Mouse (Mus musculus) liver, embryonic 13.5 days (tissue): ENCODE measurements around the gene Gnb1. TPM values are rescaled to one million over a fixed set of nuclear protein-coding genes. Genes with fewer than 3 reads are reported as not detected.
A peak's percentile ranks its signal among the peaks of the same experiment; 100 is the strongest.

Experiments
- ATAC-seq: fragments of 200-750 bp; cut with Nextera tagmentation; 2 replicates; pipeline ENCODE4 v1.8.0; 2017; ENCODE audit warnings: low read depth, mild to moderate bottlenecking, moderate number of reproducible peaks, moderate library complexity
- DNase-seq: peaks from one replicate; pipeline ENCODE4 v3.0.0; 2022
- H3K27ac ChIP-seq: fragments of 300-500 bp; sonication (generic); 2 replicates; pipeline ENCODE4 v1.5.1; 2015; ENCODE audit warnings: moderate library complexity, mild to moderate bottlenecking, inconsistent platforms
- H3K27me3 ChIP-seq: fragments of 300-500 bp; sonication (generic); 2 replicates; pipeline ENCODE4 v1.6.1; 2015; ENCODE audit warnings: mild to moderate bottlenecking, inconsistent platforms
- H3K36me3 ChIP-seq: fragments of 300-500 bp; sonication (generic); 2 replicates; pipeline ENCODE4 v1.6.1; 2015; ENCODE audit warnings: mild to moderate bottlenecking, inconsistent platforms
- H3K4me1 ChIP-seq: fragments of 300-500 bp; sonication (generic); replicated peaks from 2 replicates; pipeline ENCODE4 v1.6.1; 2015; ENCODE audit warnings: inconsistent platforms
- H3K4me2 ChIP-seq: fragments of 300-500 bp; sonication (generic); 2 replicates; pipeline ENCODE4 v1.6.1; 2015; ENCODE audit warnings: inconsistent platforms, mild to moderate bottlenecking, moderate library complexity
- H3K4me3 ChIP-seq: fragments of 300-500 bp; sonication (generic); replicated peaks from 2 replicates; pipeline ENCODE4 v1.5.1; 2015; ENCODE audit warnings: mild to moderate bottlenecking, inconsistent platforms
- H3K9ac ChIP-seq: fragments of 300-500 bp; sonication (generic); 2 replicates; pipeline ENCODE4 v1.6.1; 2015; ENCODE audit warnings: mild to moderate bottlenecking, inconsistent platforms
- H3K9me3 ChIP-seq: fragments of 300-500 bp; sonication (generic); replicated peaks from 2 replicates; pipeline ENCODE4 v1.6.1; 2016; ENCODE audit warnings: inconsistent platforms
- WGBS: fragments of 180-500 bp; shearing (Covaris S2); methylation state at CpG from one replicate; pipeline ENCODE4 v1.1.7; 2015; ENCODE audit not compliant: insufficient replicate concordance; 5-methylcytosine and 5-hydroxymethylcytosine counted together
- polyA plus RNA-seq: library from polyadenylated mRNA; unstranded; fragments of >200 nt; fragmentation: Nextera tagmentation; extraction: Ambion mirVana; gene quantifications from 2 replicates; pipeline ENCODE4 v1.2.1, GENCODE M21; 2015

The Gnb1 gene
- polyA plus RNA-seq = 130 and 137 TPM in 2 replicates

GRCm38 (mm10) chr4:155490990-155491504, at the start of gene Gnb1:
Gene Gnb1 (plus strand): TSS chr4:155491361.
- Histone ChIP-seq H3K9me3 (no peaks in the 10 kb centered on the region), H3K4me2 (peak within 1 kb of the TSS; percentile 99), H3K4me1 (peaks cover 85% of the 10 kb centered on the region), H3K36me3 (no peaks in the 10 kb centered on the region), H3K27ac (peak within 1 kb of the TSS; percentile 80), H3K9ac (peak within 1 kb of the TSS; percentile 95), H3K27me3 (no peaks in the 10 kb centered on the region), H3K4me3 (peak within 1 kb of the TSS; percentile 92)
- under 1% methylated on average over 52 of the region's 60 CpGs for WGBS
- peak; percentile 74 for ATAC-seq
- DNase-seq = peak; percentile 83

DNA sequence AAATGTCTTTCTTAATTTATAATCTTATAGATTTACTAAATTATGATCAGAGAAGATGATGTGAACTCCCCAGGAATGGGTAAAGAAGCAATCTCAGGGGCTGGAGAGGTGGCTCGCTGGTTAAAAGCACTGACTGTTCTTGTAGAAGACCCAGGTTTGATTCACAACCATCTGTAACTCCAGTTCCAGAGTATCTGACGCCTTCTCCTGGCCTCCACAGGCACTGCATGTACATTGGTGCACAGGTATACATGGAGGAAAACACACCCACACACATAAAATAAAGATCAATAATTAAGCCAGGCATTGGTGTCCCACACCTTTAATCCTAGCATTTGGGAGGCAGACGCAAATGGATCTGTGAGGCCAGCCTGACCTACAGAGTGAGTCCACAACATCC, 48.4 kb upstream of the Gnb1 start:
- WGBS = 53% methylated on average over 3 of the region's 3 CpGs
- H3K27ac ChIP-seq = no peak overlapping the region
- no peak for ATAC-seq

GRCm38 (mm10) chr4:155451597-155451996, 39.6 kb upstream of the Gnb1 start:
- Histone ChIP-seq H3K4me2 (no peak overlapping the region), H3K27me3 (no peaks in the 10 kb centered on the region), H3K9ac (no peak overlapping the region), H3K36me3 (no peaks in the 10 kb centered on the region), H3K4me1 (no peaks in the 10 kb centered on the region), H3K4me3 (no peak overlapping the region), H3K27ac (no peak overlapping the region), H3K9me3 (no peaks in the 10 kb centered on the region)
- WGBS = 49% methylated on average over 10 of the region's 10 CpGs
- no peak for ATAC-seq
- DNase-seq = no peak

More for the DNA sequence above, 48.4 kb upstream of the Gnb1 start:
- Histone ChIP-seq H3K36me3 (no peaks in the 10 kb centered on the region), H3K9me3 (no peaks in the 10 kb centered on the region), H3K4me1 (no peaks in the 10 kb centered on the region), H3K4me2 (no peak overlapping the region), H3K9ac (no peak overlapping the region), H3K4me3 (no peak overlapping the region), H3K27me3 (no peaks in the 10 kb centered on the region; the same call in 1 of the 2 replicates)
- no peak for DNase-seq

DNA sequence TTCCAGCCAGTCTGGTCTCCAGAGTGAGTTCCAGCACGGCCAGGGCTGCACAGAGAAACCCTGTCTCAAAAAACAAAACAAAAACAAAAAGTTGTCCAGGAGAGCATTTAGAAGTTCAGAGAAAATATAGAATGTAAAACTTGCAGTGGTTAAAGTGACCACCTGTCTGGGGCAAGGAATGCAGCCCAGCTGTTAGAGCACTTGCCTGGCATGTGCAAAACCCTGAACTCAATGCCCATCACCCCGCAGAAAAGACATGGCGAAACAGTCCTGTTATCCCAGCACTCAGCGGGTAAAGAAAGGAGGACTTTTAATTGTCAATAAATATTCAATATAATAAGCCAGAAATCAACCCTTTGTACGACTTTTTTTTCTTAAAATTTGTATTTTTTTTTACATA, 32.6 kb upstream of the Gnb1 start:
- Histone ChIP-seq H3K9ac (no peak overlapping the region), H3K4me2 (no peak overlapping the region), H3K4me3 (no peak overlapping the region), H3K4me1 (no peaks in the 10 kb centered on the region), H3K36me3 (no peaks in the 10 kb centered on the region), H3K27ac (no peak overlapping the region), H3K27me3 (0 out of 2 replicates have a peak, but pooled peaks cover 5% of the 10 kb centered on the region), H3K9me3 (no peaks in the 10 kb centered on the region)
- DNase-seq (no peak), ATAC-seq (no peak)
- WGBS = 52% methylated on average over 5 of the region's 5 CpGs

- no peaks in the 10 kb centered on the region for H3K36me3 ChIP-seq
- no peak overlapping the region for H3K4me2 ChIP-seq
- DNase-seq (no peak), ATAC-seq (no peak)
- H3K4me3 ChIP-seq = no peak overlapping the region
- H3K27me3 ChIP-seq = peaks cover 11% of the 10 kb centered on the region; the same call in 1 of the 2 replicates
- no peaks in the 10 kb centered on the region for H3K4me1 ChIP-seq
- H3K27ac ChIP-seq = no peak overlapping the region
- H3K9me3 ChIP-seq = no peaks in the 10 kb centered on the region
- no peak overlapping the region for H3K9ac ChIP-seq
- 62% methylated on average over 13 of the region's 13 CpGs for WGBS
Measured at GRCm38 (mm10) chr4:155463050-155463449, 28.1 kb upstream of the Gnb1 start.

- H3K9me3 ChIP-seq = no peaks in the 10 kb centered on the region
- WGBS = 75% methylated on average over 6 of the region's 6 CpGs
- no peak for ATAC-seq
Measured at GRCm38 (mm10) chr4:155463611-155464010, 27.6 kb upstream of the Gnb1 start.

DNA sequence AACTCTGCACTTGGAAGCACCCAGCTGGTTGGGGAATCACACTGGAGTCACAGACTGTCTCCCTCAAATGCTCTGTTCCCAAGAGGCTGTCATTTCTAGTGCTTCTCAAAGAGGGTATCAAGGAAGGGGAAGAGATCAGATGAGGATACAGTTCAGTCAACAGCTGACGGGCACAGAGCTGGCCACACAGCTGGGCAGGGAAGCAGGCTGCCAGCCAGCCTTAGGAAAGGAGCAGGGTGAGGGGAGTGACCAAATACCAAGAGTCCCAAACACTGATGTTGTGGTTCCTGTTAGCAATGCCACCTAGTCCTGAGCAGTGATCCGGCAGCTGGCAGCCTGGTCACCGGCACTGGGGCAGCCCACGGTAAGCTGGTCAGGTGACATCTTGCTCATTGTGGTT, 27.1 kb upstream of the Gnb1 start:
- 84% methylated on average over 4 of the region's 4 CpGs for WGBS

More at GRCm38 (mm10) chr4:155463611-155464010, 27.6 kb upstream of the Gnb1 start:
- Histone ChIP-seq H3K4me1 (peaks cover under 1% of the 10 kb centered on the region; the same call in 1 of the 2 replicates), H3K4me2 (no peak overlapping the region), H3K36me3 (no peaks in the 10 kb centered on the region), H3K27ac (no peak overlapping the region), H3K27me3 (peaks cover 16% of the 10 kb centered on the region; the same call in 1 of the 2 replicates), H3K9ac (no peak overlapping the region), H3K4me3 (no peak overlapping the region)
- DNase-seq = no peak

DNA sequence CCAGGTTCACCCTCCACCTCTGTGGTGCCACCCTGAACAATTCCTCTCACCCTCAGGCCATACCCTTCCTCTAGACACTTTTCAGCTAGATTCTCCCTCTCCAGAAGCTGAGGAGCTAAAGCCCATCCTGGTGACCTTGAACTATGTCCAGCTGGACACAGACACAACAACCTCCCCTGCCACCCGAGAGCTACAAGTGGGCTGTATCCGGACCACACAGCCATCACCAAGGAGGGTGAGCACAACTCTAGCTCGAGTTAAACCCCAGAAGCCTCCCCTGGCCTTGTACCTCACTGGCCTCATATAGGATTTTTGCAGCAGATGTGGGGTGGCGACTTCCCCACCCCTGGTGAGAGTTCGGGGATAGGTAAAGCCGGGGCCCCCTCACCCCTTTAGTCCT, 25.6 kb upstream of the Gnb1 start:
- Histone ChIP-seq H3K27ac (no peak overlapping the region), H3K36me3 (no peaks in the 10 kb centered on the region), H3K4me2 (no peak overlapping the region), H3K9me3 (no peaks in the 10 kb centered on the region), H3K9ac (no peak overlapping the region), H3K27me3 (peaks cover 34% of the 10 kb centered on the region), H3K4me1 (peaks cover 10% of the 10 kb centered on the region), H3K4me3 (no peak overlapping the region)
- ATAC-seq = no peak
- WGBS = 47% methylated on average over 6 of the region's 6 CpGs
- no peak for DNase-seq

More for the DNA sequence above, 27.1 kb upstream of the Gnb1 start:
- Histone ChIP-seq H3K27ac (no peak overlapping the region), H3K4me2 (no peak overlapping the region), H3K36me3 (no peaks in the 10 kb centered on the region), H3K27me3 (peaks cover 19% of the 10 kb centered on the region; the same call in 1 of the 2 replicates), H3K4me3 (no peak overlapping the region), H3K9me3 (no peaks in the 10 kb centered on the region), H3K4me1 (peaks cover 5% of the 10 kb centered on the region), H3K9ac (no peak overlapping the region)
- ATAC-seq (no peak), DNase-seq (no peak)

DNA sequence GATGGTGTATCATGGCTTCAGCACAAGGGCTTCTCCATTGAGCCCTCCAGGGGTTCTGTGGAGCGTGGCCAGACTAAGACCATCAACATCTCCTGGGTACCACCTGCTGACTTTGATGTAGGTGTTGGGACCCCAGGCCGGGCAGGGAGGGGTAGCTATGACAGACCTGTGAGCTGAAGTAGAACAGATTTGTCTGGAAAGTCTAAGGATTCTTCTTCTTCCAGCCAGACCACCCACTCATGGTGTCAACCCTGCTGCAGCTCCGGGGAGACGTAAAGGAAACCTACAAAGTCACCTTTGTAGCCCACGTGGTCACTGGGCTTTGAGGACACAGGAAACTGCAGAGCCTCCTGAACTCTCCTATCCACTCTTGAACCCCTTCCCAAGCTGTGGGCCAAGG, 25.1 kb upstream of the Gnb1 start:
- ATAC-seq (no peak), DNase-seq (no peak)
- no peaks in the 10 kb centered on the region for H3K9me3 ChIP-seq
- H3K27ac ChIP-seq = no peak overlapping the region
- H3K27me3 ChIP-seq = peaks cover 37% of the 10 kb centered on the region
- 66% methylated on average over 5 of the region's 5 CpGs for WGBS
- no peak overlapping the region for H3K4me2 ChIP-seq
- H3K4me3 ChIP-seq = no peak overlapping the region
- H3K36me3 ChIP-seq = no peaks in the 10 kb centered on the region
- peaks cover 10% of the 10 kb centered on the region for H3K4me1 ChIP-seq
- H3K9ac ChIP-seq = no peak overlapping the region

DNA sequence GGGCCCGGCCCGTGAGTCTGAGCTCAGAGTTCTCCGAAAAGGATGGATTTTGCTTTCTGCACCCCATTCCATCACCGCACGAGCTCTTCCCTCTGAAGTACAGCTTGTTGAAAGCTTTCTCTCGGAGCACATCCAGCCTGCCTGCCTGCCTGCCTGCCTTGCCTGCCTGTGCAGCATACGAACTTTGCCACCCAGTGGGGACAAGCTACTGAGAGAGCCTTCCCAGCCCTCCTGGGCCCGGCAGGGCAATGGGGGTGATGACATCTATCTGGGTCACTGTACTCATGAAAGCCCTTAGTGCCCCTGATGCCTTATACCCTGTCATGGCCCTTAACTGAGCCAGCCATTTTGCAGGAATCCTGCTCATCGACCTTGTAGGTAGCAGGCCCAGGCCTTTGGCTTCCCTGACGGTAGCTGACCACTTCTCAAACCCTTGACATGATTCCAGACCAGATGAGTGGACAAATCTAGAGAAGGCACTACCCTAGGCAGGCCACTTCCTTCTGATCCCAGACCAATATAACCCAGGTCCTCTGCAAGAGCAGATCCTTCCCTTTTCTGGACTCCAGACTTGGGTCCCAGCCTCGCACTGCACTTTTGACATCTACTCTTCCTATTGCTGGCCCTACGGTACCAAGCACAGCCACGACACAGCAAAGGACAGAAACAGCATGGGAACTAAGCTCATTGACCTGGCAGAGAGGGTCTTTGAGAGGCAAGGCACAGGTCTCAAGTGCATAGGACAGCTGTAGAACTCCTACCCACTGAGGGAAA, 23.7 kb upstream of the Gnb1 start:
- Histone ChIP-seq H3K4me2 (no peak overlapping the region), H3K4me3 (no peak overlapping the region), H3K4me1 (peaks cover 10% of the 10 kb centered on the region), H3K27ac (no peak overlapping the region), H3K9me3 (no peaks in the 10 kb centered on the region), H3K9ac (no peak overlapping the region), H3K36me3 (no peaks in the 10 kb centered on the region), H3K27me3 (peaks cover 39% of the 10 kb centered on the region)
- DNase-seq (no peak), ATAC-seq (no peak)
- 52% methylated on average over 13 of the region's 13 CpGs for WGBS

DNA sequence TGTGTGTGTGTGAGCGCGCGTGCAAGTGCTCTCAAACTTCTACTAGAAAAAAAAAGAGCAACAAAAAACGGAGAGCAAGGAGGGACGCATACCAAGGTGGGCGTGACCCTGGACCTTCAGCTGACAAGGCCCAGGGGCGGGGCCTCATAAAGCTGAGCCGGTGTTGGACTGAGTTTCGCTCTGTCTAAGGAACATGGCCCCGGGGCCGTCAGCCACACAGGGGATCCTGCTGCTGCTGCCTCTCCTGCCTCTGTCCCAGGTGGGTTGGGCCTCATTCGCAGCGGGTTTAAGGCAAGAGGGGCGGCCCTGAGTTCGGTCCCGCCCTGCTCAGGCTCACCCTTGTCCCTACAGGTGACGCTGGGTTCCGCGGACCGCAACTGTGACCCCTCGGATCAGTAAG, 22.2 kb upstream of the Gnb1 start, which contains the start of gene Tmem52:
Gene Tmem52 (plus strand): TSS at position 163 of the 400 bp plus-strand sequence.
- no peak within 1 kb of the TSS for H3K27ac ChIP-seq
- no peaks in the 10 kb centered on the region for H3K9me3 ChIP-seq
- peaks cover 10% of the 10 kb centered on the region for H3K4me1 ChIP-seq
- H3K27me3 ChIP-seq = peaks cover 42% of the 10 kb centered on the region
- DNase-seq (peak; percentile 43), ATAC-seq (peak; percentile 59)
- 8% methylated on average over 21 of the region's 21 CpGs for WGBS
- H3K4me2 ChIP-seq = peak within 1 kb of the TSS; percentile 73
- H3K4me3 ChIP-seq = peak within 1 kb of the TSS; percentile 54
- H3K9ac ChIP-seq = peak within 1 kb of the TSS; percentile 46
- no peaks in the 10 kb centered on the region for H3K36me3 ChIP-seq
